Mouse (Mus musculus): ENCODE measurements around the gene H1f0.

Gene H1f0

DNA sequence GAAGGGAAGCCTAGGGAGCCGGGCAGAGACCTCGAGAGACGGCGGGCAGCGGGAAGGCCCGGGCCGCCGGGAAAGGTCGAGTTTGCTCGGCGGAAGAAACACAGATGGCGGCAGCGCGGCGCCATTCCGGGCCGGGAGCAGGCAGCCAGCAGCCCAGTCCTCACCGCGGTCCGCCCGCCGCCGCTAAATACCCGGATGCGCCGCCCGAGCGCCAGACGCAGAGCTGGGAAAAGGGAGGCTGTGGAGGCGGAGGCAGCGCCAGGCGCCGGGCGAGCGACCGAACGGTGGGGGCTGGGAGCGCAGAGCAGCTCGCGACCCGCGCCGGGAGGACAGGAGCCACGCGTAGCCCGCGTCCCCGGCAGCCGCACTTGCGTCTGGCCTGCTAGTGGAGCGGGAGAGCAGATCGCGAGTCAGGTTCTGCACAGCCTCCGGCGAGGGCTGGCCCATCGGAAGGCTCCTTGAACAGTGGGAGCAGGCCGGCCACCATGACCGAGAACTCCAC, at the start of gene H1f0:
Gene H1f0, plus strand, starts transcription at position 214 of the 502 bp plus-strand sequence.
- DNase-seq (ENCODE audit: low read depth, low spot score), result peak; percentile 94

DNA sequence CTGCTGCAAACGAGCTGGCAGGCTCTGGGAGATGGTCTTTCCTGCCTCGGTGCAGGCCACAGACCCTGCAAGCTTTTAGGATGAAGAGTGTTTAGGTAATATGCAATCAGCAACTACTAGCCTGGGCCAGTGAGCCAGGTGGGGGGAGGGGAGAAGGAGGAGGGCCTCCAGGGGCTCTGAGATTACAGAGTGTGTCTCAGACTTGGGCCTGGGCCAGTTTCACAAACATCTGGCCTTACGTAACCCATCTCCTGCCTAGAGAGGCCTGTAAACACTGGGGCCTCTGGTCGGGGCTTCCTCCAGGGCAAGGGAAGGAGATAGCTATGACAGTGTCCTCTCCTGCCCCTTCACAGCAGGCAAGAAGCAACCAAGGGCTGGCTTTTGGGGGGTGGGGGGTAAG, 49.4 kb upstream of the H1f0 start:
- no peak for DNase-seq (ENCODE audit: low read depth, low spot score)

DNA sequence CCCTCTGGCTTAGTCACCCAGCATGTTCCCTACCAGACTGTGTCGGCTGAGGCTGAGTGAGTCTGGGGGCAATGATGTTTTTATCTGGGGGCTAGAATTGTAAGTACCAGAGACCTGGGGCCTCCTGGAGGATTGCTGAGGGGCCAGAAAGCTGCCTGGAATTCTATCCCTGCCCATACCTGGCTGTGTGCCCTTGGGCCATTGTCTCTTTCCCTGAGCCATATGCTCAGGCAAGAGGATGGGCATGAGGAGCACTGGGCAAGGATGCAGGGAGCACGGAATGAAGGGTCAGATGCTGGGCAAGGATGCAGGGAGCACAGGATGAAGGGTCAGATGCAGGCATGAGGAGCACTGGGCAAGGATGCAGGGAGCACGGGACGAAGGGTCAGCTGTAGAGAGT, 48.2 kb upstream of the H1f0 start:
- no peak for DNase-seq (ENCODE audit: low read depth, low spot score)

DNA sequence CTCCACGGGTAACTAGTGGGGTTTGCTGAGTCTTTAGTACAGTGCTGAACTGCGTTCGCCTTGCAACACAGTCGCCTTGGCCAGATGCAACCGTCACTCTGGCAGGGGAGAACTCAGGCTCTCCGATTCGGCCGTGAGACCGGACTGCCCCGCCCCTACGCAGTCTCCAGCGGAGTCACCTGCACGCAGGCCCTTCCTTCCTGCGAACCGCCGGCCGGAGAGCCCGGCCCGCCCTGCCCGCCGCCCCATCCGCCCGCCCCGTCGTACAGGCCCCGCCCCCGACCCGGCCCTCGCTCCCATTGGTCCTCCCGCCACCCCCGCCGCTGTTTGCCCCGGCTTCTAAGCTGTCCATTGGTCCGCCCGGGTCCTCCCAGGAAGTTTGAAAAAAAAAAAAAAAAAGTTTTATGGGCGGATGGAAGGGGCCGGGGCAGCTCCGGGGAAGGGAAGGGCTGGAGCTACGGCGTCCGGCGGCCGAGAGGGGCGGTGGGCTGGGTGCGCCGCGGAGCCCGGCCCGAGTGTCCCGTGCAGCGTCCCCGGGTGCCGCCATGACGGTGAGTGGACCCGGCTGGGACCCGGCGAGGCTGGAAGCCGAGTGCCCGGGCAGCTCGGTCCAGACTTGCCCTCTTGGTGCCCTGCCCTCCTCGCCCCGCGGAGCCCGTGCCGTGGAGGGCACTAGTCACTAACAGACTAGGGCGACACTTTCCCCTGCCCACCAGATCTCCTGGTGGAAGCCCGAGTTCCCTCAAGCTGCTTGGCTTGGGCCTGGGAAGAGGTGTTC, 45.4 kb upstream of the H1f0 start:
- peak; percentile 96 for DNase-seq (ENCODE audit: low read depth, low spot score)

DNA sequence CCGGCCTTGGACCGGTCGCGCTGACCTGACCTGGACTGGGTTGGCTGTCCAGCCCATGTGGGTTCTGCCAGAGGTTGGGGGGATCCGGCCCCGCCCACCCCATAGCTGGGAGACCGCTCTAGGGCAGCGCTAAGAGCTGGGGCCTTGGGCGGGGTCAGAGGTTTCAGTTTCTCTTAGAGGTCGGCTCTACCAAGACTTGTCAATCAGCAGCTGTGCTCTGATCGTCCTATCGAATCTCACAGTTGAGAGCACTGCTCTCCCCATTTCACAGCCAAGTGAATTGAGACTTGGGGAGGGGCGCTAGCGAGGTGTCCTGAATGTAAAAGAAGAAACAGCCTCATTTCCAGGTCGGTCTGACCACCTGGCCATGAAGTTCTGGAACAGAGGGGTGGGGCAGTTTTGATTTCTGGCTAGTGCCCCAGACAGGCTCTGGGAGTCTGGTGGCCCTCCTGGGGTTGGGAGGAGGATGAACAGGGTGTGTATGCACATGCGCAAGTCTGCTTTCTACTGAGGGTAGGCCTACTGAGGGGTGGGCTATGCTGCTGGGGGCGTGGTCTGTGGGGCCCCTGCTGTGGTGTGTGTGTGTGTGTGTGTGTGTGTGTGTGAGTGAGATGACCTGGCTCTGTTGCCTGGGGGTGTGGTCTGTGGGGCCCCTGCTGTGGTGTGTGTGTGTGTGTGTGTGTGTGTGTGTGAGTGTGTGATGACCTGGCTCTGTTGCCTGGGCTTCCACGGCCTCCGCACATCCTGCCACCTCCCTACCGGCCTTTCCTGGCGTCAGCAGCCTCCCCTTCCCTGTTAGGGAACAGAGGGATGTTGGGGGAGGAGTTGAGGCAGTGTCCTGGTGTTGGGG, 44.6 kb upstream of the H1f0 start:
- DNase-seq (ENCODE audit: low read depth, low spot score), result peak; percentile 93

DNA sequence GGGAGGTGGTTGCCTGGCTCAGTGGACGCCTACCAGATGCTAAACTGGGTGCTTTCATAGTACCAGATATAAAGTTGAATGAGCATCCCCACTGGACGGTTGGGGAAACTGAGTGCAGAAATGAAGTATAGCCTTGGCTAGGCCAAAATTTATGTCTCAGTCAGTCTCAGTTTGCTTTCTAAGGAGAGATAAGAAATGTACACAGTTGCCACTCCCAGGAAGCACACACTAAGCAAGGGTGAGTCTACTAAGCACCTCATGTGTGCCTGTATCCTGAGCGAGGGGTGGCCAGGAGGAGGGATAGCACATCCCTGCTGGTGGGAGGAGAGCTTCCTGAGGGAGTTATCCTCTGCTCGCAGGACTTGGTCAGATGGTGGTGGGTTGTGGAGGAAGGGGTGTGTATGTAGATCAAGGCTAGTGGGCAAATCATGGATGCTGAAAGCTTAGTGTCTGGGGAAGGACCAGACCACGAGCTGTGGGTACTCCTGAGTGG, 43.9 kb upstream of the H1f0 start:
- no peak for DNase-seq (ENCODE audit: low read depth, low spot score)

DNA sequence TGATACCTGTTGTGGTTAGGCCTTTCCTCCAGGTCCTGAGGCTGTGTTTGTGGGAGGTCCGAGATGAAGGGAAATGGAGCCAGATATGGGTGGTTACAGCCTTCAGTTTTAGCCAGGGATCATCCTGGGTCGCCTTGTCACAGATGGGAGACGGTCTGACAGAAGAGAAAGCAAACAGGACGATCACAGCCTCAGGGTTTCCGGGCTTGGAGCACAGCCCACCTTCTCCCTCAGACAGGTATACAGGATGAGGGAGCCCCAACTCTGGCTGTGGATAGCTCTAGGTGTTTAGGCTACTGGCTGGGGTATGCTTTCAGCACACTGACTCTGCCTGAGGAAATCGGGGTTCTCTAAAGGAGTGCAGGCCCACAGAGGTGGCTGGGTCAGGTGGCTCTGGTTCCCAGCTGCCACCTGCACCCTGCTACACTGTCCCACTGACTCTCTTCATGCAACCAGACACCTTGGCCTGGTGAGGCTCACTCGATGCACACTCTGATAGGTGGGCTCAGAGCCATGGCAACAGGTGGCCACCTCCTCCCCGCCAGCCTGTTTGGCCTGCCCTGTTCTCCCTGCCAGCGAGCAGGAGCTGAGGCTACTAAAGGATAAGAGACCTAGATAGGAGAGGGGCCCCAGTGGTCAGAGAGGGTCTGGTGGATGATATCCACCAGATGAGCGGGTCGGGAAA, 41.6 kb upstream of the H1f0 start:
- DNase-seq (ENCODE audit: low read depth, low spot score), result no peak

DNA sequence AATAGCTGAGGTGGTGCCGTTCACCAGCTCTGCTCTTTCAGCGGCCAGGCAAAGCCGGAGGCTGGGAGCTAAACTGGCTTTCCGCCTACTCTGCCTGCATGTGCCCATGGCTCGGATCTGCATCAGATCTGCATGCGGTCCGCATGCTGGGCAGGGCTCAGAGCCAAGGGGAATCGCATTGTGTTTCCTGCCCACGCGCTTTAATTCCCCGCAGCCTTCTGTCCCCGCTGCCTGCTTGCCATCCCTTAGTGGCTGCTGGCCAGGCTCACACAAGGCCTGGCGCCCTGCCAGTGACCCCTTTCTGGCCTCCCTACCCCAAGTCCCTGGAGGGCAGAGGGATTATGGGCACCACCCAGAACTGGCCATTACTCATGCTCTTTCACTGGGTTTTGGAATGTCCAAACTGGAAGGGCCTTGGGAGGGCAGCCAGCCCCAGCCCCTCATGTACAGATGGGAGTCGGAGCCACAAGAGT, 39.7 kb upstream of the H1f0 start:
- no peak for DNase-seq (ENCODE audit: low read depth, low spot score)

DNA sequence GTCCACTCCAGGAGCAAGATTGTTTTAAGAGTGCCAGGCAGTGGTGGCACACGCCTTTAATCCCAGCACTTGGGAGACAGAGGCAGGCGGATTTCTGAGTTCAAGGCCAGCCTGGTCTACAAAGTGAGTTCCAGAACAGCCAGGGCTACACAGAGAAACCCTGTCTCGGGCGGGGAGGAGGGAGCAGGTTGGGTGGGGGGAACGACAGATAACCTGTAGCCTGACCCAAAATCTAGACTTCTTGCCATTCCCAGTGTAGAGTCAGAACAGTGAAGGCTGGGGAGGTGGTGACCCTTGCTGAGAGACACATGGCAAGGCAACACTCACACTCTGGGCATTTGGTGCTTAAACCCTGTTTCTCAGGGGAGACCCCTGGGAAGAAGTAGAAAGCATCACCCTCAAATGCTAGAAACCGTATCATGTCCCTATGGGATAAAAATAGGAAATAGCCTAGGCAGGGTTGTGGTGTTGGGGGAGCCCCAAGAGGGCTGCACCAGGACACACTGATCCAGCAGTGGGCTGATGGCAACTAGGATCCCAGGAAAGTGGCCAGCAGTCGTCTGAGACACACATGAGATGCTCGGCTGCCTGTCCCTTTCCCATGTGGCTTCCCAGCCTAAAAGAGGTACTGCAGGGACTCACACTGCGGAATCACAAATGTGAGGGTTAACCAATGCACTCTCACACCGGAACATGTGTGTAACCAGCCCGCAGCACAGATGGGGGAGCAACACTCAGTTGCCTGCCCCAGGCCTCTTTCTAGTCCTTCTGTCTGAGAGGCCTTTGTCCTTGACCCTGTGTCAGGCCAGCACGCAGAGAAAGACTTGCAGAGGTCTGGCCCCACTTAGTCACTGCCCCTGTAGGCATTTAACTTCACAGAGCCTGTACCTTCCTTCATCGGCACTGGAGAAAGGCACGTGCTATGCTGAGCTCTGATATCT, 38.8 kb upstream of the H1f0 start:
- DNase-seq (ENCODE audit: low read depth, low spot score), result no peak

DNA sequence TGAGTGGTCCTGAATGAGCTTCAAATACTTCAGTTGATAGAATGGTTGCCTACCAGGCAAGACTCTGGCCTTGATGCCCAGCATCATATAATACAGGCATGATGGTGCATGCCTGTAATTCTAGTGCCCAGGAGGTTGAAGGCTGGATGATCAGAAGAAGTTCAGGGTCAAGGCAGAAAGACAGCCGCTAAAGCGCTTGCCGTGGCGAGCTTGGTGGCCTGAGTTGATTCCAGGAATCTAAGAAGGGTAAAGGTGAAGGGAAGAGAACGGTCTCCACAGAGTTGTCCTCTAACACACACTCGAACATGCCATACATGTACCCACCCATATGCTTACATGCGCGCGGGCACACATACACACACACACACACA, 38.2 kb upstream of the H1f0 start:
- DNase-seq (ENCODE audit: low read depth, low spot score), result no peak

DNA sequence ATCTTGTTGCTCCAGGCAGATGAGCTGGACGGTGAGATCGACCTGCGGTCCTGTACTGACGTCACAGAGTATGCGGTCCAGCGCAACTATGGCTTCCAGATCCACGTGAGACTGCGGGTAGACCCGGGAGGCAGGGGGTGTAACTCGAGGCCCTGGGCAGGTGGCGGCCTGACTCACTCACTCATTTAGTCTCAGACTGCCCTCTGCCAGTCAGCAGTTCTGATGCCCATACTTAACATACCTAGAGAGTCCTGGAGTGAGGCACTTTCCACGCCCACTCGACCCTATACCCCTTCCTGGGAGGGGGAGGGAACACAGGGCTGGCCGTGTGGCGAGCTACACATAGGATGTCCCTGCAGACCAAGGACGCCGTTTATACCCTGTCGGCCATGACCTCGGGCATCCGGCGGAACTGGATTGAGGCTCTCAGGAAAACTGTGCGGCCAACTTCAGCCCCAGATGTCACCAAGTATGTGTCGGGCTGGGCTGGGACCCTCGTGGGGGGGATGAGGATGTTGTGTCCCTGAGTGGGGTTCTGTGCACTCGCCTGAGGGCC, 37.2 kb upstream of the H1f0 start:
- no peak for DNase-seq (ENCODE audit: low read depth, low spot score)

DNA sequence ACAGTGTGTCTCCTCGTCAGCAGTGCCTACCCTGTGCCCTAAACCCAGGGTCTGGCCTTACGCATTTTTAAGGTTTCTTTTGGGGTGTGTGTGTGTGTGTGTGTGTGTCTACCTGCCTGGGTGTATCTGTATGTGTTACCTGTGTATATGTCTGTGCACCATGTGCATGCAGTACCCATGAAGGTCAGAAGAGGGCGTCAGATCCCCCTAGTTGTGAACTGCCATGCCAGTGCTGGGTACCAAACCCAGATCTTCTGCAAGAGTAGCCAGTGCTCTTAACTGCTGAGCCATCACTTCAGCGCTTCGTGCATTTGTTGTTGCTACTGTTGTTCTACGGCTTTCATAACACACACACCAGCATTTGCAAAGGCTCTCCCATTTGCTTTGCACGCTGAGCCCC, 36.0 kb upstream of the H1f0 start:
- DNase-seq (ENCODE audit: low read depth, low spot score), result peak; percentile 67

DNA sequence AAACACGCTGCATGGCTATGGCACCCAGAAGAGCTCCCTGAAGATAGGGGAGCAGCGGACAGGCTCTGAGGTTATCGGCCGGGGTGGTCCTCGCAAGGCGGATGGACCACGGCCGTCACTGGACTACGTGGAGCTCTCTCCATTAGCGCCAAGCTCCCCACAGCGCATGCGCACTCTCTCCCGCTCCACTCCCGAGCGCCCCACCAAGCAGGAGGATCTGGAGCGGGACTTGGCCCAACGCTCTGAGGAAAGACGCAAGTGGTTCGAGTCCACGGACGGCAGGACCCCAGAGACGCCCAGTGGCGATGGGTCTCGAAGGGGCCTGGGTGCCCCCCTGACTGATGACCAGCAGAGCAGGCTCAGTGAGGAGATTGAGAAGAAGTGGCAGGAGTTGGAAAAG, 35.3 kb upstream of the H1f0 start:
- DNase-seq (ENCODE audit: low read depth, low spot score), result peak; percentile 65

DNA sequence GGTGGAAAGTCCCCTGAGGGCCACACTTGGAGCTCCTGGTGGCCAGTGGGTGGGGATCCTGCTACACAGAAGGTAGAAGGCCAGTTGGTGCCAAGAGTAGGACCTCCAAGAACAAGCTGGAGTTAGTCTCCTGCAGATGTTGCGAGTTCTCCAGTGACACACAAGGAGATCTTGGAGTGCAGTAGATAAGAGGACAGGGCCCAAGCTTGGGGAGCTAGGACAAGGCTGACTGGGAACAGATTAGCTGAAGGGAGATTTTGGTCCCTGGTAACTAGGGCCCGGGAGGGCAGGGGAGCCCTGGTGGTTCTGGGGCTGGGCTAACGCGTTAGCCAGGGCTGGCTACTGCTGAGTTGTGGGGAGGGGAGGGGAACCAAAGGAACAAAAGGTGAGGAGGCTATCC, 32.3 kb upstream of the H1f0 start:
- no peak for DNase-seq (ENCODE audit: low read depth, low spot score)

DNA sequence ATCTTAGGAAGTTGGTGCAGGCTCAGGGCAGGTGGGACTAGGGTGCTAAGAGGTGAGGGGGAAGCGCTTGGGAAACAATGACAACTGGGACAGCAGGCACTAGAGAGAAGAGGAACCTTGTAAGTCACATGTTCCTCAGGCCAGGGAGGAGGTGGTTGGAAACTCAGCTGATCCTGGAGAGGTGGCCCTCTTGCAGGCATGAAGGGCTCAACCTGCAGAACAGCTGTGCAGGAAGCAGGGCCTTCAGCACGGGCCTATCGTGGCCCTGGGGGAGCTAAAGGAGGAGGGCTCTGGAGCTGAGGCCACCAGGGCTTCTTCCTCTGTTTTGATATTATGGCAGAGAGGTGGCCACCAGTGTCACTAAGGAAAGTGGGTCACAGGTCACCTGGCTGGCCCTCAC, 31.6 kb upstream of the H1f0 start:
- no peak for DNase-seq (ENCODE audit: low read depth, low spot score)

DNA sequence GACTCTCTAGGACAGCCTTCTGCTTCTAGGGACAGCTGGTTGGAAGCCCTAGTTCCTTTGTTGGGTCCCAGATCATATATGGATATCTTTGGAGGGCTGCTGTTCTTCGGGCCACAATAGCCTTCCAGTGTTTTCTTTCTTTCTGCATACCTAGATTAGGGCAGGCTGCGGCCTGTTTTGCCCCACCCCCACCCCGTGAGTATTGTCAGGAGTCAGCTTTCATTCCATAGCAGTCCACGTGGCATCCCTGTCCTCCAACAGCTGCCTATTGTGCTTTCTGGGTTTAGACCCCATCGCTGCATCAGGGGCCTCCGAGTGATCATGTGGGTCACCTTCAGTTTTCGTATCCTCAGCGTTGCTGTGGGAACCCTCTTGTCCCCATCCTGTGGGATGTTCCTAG, 29.9 kb upstream of the H1f0 start:
- DNase-seq (ENCODE audit: low read depth, low spot score), result peak; percentile 39

DNA sequence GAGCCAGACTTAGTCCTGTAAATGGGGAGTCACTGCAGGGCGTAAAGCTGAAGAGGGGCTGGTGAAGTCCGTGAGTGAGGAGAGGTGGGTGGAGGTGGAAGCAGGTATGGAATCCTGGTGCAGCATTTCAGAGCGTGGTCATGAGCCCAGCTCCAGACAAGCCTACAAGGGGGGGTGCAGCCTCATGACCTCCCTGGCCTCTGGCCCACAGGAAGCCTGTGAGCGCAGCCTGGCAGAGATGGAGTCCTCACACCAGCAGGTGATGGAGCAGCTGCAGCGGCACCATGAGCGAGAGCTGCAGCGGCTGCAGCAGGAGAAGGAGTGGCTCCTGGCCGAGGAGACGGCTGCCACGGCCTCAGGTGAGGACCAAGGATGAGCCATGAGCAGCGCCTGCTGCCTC, 28.7 kb upstream of the H1f0 start:
- no peak for DNase-seq (ENCODE audit: low read depth, low spot score)

DNA sequence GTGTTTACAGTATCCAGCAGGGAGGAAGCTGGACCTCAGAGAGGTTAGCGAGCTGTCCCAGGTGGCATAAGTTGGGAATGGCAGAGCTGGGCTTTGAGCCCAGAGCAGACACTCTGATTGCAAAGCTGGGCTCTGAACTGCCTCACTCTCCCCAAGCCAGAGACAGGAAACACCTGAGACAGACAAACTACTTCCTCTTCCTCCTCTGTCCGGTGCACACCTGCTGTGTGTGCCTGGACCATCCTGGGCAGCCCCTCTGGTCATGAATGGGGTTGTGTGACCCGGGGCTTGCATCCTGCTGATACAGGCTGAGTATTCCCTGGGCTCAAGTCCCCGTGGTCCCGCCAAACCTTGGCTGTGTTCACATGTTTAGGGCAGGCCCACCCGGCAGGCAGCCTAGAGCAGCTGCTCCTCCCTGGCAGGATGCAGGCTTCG, 27.9 kb upstream of the H1f0 start:
- no peak for DNase-seq (ENCODE audit: low read depth, low spot score)

DNA sequence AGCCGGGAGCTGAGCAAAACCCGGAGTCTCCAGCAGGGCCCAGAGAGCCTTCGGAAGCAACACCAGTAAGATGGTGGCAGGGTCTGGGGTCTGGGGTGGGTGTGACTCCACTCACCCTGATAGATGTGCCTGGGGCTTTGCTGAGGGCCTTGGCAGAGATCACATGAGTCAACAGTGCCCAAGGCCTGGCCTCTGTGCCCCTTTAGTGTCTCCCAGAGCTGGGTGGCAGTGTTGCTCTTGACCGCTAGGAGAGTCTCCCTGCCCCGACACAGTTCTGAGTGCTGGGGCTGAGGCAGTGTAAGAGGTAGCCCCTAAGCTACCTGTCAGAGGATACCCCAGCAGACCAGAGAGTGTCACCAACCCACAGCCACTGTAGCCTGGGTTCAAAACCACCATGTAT, 26.7 kb upstream of the H1f0 start:
- no peak for DNase-seq (ENCODE audit: low read depth, low spot score)

DNA sequence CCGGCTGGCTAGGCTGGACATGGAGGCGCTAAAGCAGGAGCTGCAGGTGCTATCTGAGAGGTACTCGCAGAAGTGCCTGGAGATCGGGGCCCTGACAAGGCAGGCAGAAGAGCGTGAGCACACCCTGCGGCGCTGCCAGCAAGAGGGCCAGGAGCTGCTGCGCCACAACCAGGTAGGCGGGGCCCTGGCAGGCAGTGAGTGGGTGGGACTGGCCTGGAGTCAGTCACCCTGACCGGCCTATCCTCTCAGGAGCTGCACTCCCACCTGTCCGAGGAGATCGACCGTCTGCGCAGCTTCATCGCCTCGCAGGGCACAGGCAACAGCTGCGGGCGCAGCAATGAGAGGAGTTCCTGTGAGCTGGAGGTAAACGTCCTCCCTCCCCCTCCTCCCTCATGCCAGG, 26.2 kb upstream of the H1f0 start:
- DNase-seq (ENCODE audit: low read depth, low spot score), result peak; percentile 56

DNA sequence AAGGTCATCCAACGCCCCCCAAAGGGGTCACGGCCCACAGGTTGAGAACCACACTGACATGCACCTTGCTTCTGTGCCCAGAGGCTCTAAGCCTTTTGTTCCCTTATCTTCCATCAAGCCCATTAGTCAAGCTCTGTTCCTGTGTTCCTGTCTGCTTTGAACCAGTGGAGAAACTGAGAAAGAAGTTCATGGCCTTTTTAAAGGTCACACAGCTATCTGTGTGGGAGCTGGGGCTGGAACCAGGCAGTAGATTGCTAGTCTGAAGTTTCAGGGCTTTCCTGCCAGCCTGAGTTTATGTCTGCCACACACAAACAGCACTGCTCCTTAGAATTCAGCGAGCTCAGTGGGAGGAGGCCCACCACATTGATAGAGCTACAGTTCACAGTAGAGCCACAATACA, 25.2 kb upstream of the H1f0 start:
- DNase-seq (ENCODE audit: low read depth, low spot score), result no peak
